Mouse (Mus musculus) MEL (cell line): ENCODE measurements around the gene Tgfbr3.

Source experiments
- CTCF ChIP-seq, 3 experiments: IDR thresholded peaks in 2 of 3; conservative IDR thresholded peaks in 1 of 3; 2 replicates each; pipeline ENCODE4 v1.5.1; 2011 to 2012; ENCODE audit warnings: low read length in 3 of 3, low read depth in 2 of 3, mild to moderate bottlenecking in 2 of 3, improper control_type of control experiment in 1 of 3, inconsistent platforms in 1 of 3, mixed read lengths in 1 of 3, moderate library complexity in 1 of 3; ENCODE audit not compliant: control insufficient read depth in 1 of 3, insufficient read depth in 1 of 3, poor library complexity in 1 of 3, severe bottlenecking in 1 of 3
- ETS1 ChIP-seq: IDR thresholded peaks from 2 replicates; pipeline ENCODE4 v1.6.1; 2012; ENCODE audit warnings: low read depth, mild to moderate bottlenecking, inconsistent platforms, low read length, improper control_type of control experiment, moderate library complexity
- HCFC1 ChIP-seq: IDR thresholded peaks from 2 replicates; pipeline ENCODE4 v1.6.1; 2012; ENCODE audit warnings: low read depth, mild to moderate bottlenecking, inconsistent platforms, low read length, improper control_type of control experiment, moderate library complexity
- POLR2AphosphoS5 ChIP-seq: IDR thresholded peaks from 2 replicates; pipeline ENCODE4 v1.6.1; 2012; ENCODE audit warnings: low read depth, borderline replicate concordance, mild to moderate bottlenecking, inconsistent platforms, low read length, moderate library complexity, mixed read lengths
- USF2 ChIP-seq, 2 experiments: IDR thresholded peaks; 2 replicates each; pipeline ENCODE4 v1.6.1; 2011 to 2012; ENCODE audit warnings: improper control_type of control experiment in 2 of 2, low read length in 2 of 2, borderline replicate concordance in 1 of 2, inconsistent platforms in 1 of 2, low read depth in 1 of 2, mild to moderate bottlenecking in 1 of 2; ENCODE audit not compliant: insufficient read depth in 1 of 2
- ZNF384 ChIP-seq: IDR thresholded peaks from 2 replicates; pipeline ENCODE4 v1.6.1; 2012; ENCODE audit warnings: low read depth, mild to moderate bottlenecking, inconsistent platforms, low read length, improper control_type of control experiment

GRCm38 (mm10) chr5:107150555-107151312 lies 138.7 kb downstream of the Tgfbr3 start:
- TF ChIP-seq ZNF384 (no peak), ETS1 (no peak), HCFC1 (no peak), CTCF (IDR thresholded peaks at IDR 0.05 in 2 of 3, conservative IDR thresholded peaks at IDR 0.05 in 1 of 3; ENCODE audit: control insufficient read depth in 1 of 3, insufficient read depth in 1 of 3, low read depth in 2 of 3, low read length in 3 of 3, poor library complexity in 1 of 3, severe bottlenecking in 1 of 3) (no peak), POLR2AphosphoS5 (no peak), USF2 (IDR thresholded peaks at IDR 0.05; ENCODE audit: borderline replicate concordance in 1 of 2, insufficient read depth in 1 of 2, low read depth in 1 of 2, low read length in 2 of 2) (no peak)
